Mouse (Mus musculus) hindbrain, embryonic 13.5 days (tissue): ENCODE results near the gene Ptms. TPM values are rescaled to one million over a fixed set of nuclear protein-coding genes. Genes with fewer than 3 reads are reported as not detected.
A peak's percentile ranks its signal among the peaks of the same experiment; 100 is the strongest.
"Not testable (repeated sequence)": the region's sequence is repeated elsewhere in the genome, so short reads cannot be mapped to it uniquely, and the experiment has no call there.

ENCODE experiments used
- ATAC-seq: fragments of 200-750 bp; cut with Nextera tagmentation; 2 replicates; pipeline ENCODE4 v1.8.0; 2017; ENCODE audit warnings: moderate TSS enrichment; ENCODE audit not compliant: low FRiP score
- H3K27ac ChIP-seq: fragments of 300-500 bp; sonication (generic); 2 replicates; pipeline ENCODE4 v1.5.1; 2015; ENCODE audit warnings: inconsistent platforms, mild to moderate bottlenecking, moderate library complexity
- H3K27me3 ChIP-seq: fragments of 300-500 bp; sonication (generic); 2 replicates; pipeline ENCODE4 v1.6.1; 2015; ENCODE audit warnings: mild to moderate bottlenecking, inconsistent platforms
- H3K36me3 ChIP-seq: fragments of 300-500 bp; sonication (generic); 2 replicates; pipeline ENCODE4 v1.6.1; 2015; ENCODE audit warnings: mild to moderate bottlenecking, inconsistent platforms
- H3K4me1 ChIP-seq: fragments of 300-500 bp; sonication (generic); replicated peaks from 2 replicates; pipeline ENCODE4 v1.6.1; 2015; ENCODE audit warnings: inconsistent platforms
- H3K4me2 ChIP-seq: fragments of 300-500 bp; sonication (generic); 2 replicates; pipeline ENCODE4 v1.6.1; 2015; ENCODE audit warnings: inconsistent platforms, mild to moderate bottlenecking, moderate library complexity
- H3K4me3 ChIP-seq: fragments of 300-500 bp; sonication (generic); 2 replicates; pipeline ENCODE4 v1.5.1; 2015; ENCODE audit warnings: mild to moderate bottlenecking, inconsistent platforms
- H3K9ac ChIP-seq: fragments of 300-500 bp; sonication (generic); 2 replicates; pipeline ENCODE4 v1.6.1; 2015; ENCODE audit warnings: mild to moderate bottlenecking, inconsistent platforms
- H3K9me3 ChIP-seq: fragments of 300-500 bp; sonication (generic); 2 replicates; pipeline ENCODE4 v1.6.1; 2016; ENCODE audit warnings: inconsistent platforms
- WGBS: fragments of 180-500 bp; shearing (Covaris S2); methylation state at CpG from one replicate; pipeline ENCODE4 v1.1.7; 2015; 5-methylcytosine and 5-hydroxymethylcytosine counted together
- polyA plus RNA-seq: library from polyadenylated mRNA; unstranded; fragments of >200 nt; fragmentation: Nextera tagmentation; extraction: Ambion mirVana; gene quantifications from 2 replicates; pipeline ENCODE4 v1.2.1, GENCODE M21; 2015

Gene Ptms
- polyA plus RNA-seq, 1 experiment from 2014 or later, result 801 TPM

DNA sequence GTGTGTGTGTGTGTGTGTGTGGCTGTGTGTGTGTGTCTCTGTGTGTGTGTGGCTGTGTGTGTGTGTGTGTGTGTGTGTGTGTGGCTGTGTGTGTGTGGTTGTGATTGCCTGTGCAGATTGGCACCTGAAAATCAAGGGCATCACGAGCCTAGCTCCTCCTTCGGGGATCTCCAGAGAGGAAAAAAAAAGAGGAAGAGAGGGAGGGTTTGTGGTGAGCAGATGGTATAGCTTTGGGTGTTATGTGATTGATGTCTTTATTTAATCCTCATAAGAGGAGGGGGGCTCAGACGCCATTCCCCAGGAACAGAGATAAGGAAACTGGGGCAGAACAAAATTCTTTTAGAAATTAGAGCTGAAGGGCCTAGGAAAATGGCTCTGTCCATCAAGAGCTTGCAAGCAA is 21.5 kb downstream of the Ptms start:
- Histone ChIP-seq H3K4me2 (no peak overlapping the region), H3K4me3 (no peak overlapping the region), H3K27ac (no peak overlapping the region), H3K27me3 (no peaks in the 10 kb centered on the region), H3K36me3 (no peaks in the 10 kb centered on the region), H3K4me1 (peaks cover 19% of the 10 kb centered on the region), H3K9ac (0 out of 2 replicates have a peak overlapping the region, but pooled peaks have one; percentile 26), H3K9me3 (no peaks in the 10 kb centered on the region)
- WGBS, result 33% methylated on average over 3 of the region's 3 CpGs
- ATAC-seq, result no peak

DNA sequence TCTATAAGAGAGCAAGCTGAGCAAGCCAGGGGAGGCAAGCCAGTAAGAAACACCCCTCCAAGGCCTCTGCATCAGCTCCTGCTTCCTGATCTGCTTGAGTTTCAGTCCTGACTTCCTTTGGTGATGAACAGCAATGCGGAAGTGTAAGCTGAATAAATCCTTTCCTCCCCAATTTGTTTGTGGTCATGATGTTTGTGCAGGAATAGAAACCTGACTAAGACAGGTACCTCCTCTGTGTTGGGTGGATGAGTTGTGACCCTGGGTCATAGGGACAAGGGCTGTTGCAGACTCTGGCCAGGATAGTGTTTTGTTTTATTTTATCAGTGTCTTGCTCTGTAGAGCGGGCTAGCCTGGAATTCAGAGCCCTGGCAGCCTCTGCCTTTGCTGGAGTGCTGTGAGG is 25.8 kb downstream of the Ptms start:
- 95% methylated on average over 2 of the region's 2 CpGs for WGBS
- H3K9me3 ChIP-seq, H3K4me2 ChIP-seq, ATAC-seq, H3K9ac ChIP-seq, H3K36me3 ChIP-seq, H3K4me1 ChIP-seq, H3K27me3 ChIP-seq, H3K27ac ChIP-seq, H3K4me3 ChIP-seq: not testable (repeated sequence)

DNA sequence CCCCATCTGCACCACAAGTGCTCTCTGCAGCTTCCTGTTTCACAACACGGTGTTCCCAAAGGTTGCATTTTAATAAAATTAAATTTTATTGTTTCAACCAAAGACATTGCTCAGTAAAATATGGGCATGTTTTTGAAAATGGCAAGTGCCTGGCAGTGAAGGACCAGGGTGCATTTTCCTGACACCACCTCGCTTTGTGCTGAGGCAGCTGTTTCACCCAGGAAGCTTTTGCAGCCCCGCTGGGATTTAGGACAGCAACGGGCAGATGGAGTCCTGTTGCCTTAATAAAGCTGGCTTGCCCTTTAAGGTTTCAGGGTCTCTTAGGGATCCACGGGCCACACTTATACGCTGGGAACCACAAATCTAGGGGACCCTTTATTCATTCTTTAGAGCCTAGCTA is 28.9 kb downstream of the Ptms start:
- no peak overlapping the region for H3K4me3 ChIP-seq
- H3K27ac ChIP-seq, result no peak overlapping the region
- no peaks in the 10 kb centered on the region for H3K36me3 ChIP-seq
- H3K9me3 ChIP-seq, result no peaks in the 10 kb centered on the region
- H3K9ac ChIP-seq, result no peak overlapping the region
- H3K27me3 ChIP-seq, result no peaks in the 10 kb centered on the region
- WGBS, result 61% methylated on average over 6 of the region's 6 CpGs
- no peaks in the 10 kb centered on the region for H3K4me1 ChIP-seq
- no peak overlapping the region for H3K4me2 ChIP-seq
- ATAC-seq, result no peak

DNA sequence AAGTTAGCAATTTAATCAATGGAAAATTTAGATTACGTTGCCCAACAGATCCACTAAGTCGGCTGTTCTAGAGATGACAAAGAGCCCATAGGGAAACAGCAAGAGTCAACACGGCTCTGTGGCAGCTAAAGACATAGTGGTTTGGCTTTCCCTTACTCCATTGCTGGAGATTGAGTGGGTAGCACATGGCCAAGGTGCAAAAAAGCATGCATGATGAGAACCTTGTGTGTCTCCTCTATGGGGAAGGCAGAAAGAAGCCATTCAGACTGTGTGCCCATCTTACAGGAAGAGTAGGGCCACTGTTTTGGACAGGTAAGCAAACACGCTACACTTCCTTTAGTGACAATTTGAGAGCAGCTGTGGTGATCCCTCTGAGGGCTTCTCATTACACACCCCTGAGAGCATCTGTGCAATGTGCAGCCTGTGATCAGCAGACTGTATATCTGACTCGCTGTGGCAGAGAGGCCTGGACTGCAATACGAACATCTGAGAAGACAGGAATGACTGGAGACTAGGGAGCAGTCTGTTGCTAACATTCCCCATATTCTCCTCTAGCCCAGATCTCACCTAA is 31.3 kb downstream of the Ptms start:
- H3K4me2 ChIP-seq, result no peak overlapping the region
- no peak overlapping the region for H3K4me3 ChIP-seq
- H3K9ac ChIP-seq, result no peak overlapping the region
- no peaks in the 10 kb centered on the region for H3K9me3 ChIP-seq
- H3K27me3 ChIP-seq, result no peaks in the 10 kb centered on the region
- no peak for ATAC-seq
- 0 out of 2 replicates have a peak, but pooled peaks cover 5% of the 10 kb centered on the region for H3K4me1 ChIP-seq
- 91% methylated on average over 6 of the region's 6 CpGs for WGBS
- H3K27ac ChIP-seq, result no peak overlapping the region
- no peaks in the 10 kb centered on the region for H3K36me3 ChIP-seq

DNA sequence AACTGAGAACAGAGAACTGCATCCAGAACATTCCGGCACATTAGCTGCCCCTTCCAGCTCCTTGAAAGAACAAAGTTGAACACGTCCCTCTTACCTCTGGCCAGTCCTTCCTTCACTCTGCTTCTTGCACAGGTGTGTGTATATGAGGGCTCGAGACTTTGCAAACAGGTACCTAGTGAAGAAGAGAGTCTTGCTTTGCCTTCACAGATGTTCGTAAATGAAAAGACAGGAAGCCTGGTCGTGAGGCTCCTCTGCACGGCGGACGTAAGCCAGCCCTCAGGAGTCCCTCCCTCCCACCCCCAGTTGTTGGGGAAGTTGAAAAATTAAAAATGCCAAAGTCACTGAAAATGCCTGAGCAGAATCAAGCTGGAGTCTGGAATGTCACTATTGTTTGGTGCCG is 31.9 kb downstream of the Ptms start, which contains the start of gene Cd4:
Cd4 (minus strand) TSS at position 236 of the 400 bp plus-strand sequence.
- no peak for ATAC-seq
- Histone ChIP-seq H3K4me2 (no peak within 1 kb of the TSS), H3K4me1 (0 out of 2 replicates have a peak, but pooled peaks cover 5% of the 10 kb centered on the region), H3K9me3 (no peaks in the 10 kb centered on the region), H3K27me3 (no peaks in the 10 kb centered on the region), H3K9ac (no peak within 1 kb of the TSS), H3K27ac (no peak within 1 kb of the TSS), H3K4me3 (no peak within 1 kb of the TSS), H3K36me3 (no peaks in the 10 kb centered on the region)
- 91% methylated on average over 9 of the region's 9 CpGs for WGBS

DNA sequence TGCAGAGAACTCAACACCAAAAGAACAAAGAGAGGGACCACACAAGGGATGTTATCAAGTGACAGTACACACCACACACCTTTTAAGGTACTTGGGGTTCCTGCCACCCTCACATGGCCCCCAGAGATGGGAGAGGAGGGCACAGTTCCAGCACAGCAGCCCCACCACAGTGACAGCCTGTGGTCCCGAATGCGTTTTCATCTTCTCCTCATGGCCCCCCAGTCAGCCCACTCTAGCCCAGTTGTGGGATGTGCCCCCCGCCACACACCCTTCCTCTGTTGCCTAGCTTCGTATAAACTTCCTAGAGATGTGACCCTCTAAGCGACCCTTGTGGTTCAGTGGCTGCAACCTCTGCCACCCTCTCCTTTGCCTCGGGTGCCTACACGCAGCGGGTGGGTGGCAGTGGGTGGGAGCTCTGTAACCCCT is 33.9 kb downstream of the Ptms start:
- no peaks in the 10 kb centered on the region for H3K9me3 ChIP-seq
- H3K4me1 ChIP-seq, result 0 out of 2 replicates have a peak, but pooled peaks cover 5% of the 10 kb centered on the region
- no peak for ATAC-seq
- no peak overlapping the region for H3K4me3 ChIP-seq
- no peak overlapping the region for H3K9ac ChIP-seq
- H3K36me3 ChIP-seq, result no peaks in the 10 kb centered on the region
- 95% methylated on average over 8 of the region's 8 CpGs for WGBS
- no peak overlapping the region for H3K27ac ChIP-seq
- H3K4me2 ChIP-seq, result no peak overlapping the region
- H3K27me3 ChIP-seq, result no peaks in the 10 kb centered on the region

DNA sequence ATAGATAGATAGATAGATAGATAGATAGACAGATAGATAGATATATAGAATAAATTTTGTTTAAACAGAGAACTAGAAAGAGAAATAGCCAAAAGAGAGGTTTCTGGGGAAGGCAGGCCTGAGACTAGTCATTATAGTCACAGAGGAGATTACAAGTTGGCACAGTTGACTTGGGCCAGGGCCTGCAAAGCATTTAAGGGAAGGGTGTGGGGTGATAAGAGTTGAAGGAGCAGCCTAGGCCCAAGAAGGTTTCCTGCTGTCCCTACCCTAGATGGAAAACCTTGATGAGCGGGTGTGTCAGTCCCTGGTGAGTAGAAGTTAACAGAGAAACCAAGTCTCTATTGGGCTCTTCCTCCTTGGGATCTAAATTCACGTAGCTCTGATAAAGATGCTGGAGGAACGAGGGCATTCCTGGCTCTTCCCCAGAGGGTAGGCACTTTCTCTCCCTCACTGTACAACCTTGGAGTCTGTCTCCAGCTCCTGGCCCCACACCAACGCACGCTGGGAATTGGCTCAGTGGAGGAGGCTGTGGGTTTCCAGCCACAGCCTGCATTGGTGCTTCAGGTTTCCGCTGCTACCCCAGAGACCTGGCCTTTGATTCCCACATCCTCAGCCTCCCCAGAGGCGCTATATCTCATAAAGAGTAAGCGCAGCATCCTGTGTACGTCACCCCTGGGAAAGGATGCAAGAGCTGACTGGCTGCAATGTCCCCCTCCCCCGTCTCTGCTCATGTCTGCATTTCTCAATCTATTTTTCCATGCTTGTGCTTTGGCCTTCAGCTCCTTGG is 35.0 kb downstream of the Ptms start:
- H3K27ac ChIP-seq, result no peak overlapping the region
- H3K36me3 ChIP-seq, result no peaks in the 10 kb centered on the region

DNA sequence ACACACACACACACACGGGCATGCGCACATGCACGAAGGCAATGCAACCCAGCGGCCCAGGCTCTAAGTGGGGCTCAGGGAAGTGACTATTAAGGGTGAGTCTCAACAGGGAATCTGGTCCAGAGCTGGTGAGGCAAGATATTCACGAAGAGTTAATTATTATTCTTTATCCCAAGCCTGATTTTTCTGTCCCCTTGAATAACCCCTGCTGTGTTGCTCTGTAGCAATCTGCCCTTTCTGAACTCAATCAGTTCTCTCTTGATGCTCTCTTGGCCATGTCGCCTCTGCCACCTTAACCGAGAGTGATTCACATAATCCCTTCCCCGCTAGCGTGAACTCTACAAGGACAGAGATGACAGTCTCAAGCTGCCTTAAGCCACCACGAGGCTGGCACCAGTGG is 36.6 kb downstream of the Ptms start:
- no peaks in the 10 kb centered on the region for H3K27me3 ChIP-seq
- WGBS, result 71% methylated on average over 10 of the region's 10 CpGs
- ATAC-seq, result no peak
- H3K36me3 ChIP-seq, result no peaks in the 10 kb centered on the region
- 0 out of 2 replicates have a peak, but pooled peaks cover 5% of the 10 kb centered on the region for H3K4me1 ChIP-seq
- no peak overlapping the region for H3K9ac ChIP-seq
- H3K4me3 ChIP-seq, result no peak overlapping the region
- no peak overlapping the region for H3K4me2 ChIP-seq
- H3K9me3 ChIP-seq, result no peaks in the 10 kb centered on the region
- H3K27ac ChIP-seq, result no peak overlapping the region

More for the DNA sequence above, 35.0 kb downstream of the Ptms start:
- 0 out of 2 replicates have a peak, but pooled peaks cover 5% of the 10 kb centered on the region for H3K4me1 ChIP-seq
- H3K4me3 ChIP-seq, result no peak overlapping the region
- H3K9me3 ChIP-seq, result no peaks in the 10 kb centered on the region
- H3K4me2 ChIP-seq, result no peak overlapping the region
- WGBS, result 76% methylated on average over 10 of the region's 10 CpGs
- no peak overlapping the region for H3K9ac ChIP-seq
- H3K27me3 ChIP-seq, result no peaks in the 10 kb centered on the region
- no peak for ATAC-seq

DNA sequence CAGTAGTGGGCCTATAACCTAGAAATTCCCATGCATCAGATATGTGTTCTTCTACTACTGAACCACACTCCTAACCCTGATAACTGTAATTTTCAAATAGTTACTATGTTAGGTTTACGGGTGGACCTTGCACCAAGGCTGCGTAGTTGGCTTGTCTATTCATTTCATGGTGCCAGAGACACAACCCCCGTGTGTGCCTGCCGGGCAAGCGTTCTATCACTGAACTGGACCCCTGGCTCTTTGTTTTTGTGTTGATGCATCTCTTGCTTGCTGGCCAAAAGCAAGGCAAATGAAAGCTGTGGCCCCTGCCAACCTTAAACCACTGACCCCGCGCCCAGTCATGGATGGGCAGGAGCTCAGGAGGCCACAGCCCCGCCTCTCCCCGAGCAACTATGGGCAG is 38.1 kb downstream of the Ptms start:
- Histone ChIP-seq H3K9me3 (no peaks in the 10 kb centered on the region), H3K27me3 (no peaks in the 10 kb centered on the region), H3K9ac (no peak overlapping the region), H3K27ac (no peak overlapping the region), H3K4me3 (no peak overlapping the region), H3K4me1 (0 out of 2 replicates have a peak, but pooled peaks cover 5% of the 10 kb centered on the region), H3K4me2 (no peak overlapping the region), H3K36me3 (no peaks in the 10 kb centered on the region)
- no peak for ATAC-seq
- WGBS, result 97% methylated on average over 9 of the region's 9 CpGs

DNA sequence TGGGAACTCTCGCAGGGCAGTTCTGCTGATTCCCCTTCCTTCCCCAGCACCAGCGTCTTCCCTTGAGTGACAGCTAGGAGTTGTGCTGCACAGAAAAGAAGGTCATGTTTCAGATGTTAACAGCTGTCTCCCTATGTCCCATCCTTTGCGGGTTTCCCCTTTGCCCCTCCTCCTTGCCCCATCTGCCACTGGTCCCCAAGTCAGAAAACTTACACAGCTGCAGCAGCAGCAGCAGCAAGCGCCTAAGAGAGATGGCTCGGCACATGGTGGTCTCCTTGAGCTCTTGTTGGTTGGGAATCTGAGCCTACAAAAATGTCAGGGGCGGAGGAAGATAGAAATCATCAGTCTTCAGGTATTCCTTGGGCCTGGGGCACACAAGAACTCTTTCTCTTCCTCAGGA is 40.5 kb downstream of the Ptms start:
- ATAC-seq, result no peak

DNA sequence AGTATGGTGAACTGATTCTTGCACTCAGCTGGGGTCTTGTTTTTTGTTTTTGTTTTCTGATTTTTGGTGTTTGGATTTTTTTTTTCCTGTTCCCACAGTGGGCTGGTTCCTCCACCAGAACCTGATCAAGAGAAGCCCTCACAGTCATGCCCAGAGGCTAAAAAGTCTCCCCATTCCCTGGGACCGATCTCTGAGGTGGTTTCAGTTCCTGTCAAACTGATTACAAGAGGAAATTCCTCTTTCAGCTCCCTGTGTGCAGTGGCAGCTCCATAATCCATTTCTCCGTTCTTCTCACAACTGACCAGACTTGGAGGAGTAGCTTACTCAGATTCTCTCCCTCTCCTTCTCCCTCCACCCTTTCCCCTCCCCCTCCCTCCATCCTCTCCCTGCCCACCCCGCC is 45.6 kb downstream of the Ptms start:
- no peak overlapping the region for H3K4me2 ChIP-seq
- WGBS, result 51% methylated on average over 2 of the region's 3 CpGs
- no peaks in the 10 kb centered on the region for H3K36me3 ChIP-seq
- 0 out of 2 replicates have a peak, but pooled peaks cover 5% of the 10 kb centered on the region for H3K27me3 ChIP-seq
- H3K9ac ChIP-seq, result no peak overlapping the region
- no peak overlapping the region for H3K27ac ChIP-seq
- no peak for ATAC-seq
- no peaks in the 10 kb centered on the region for H3K9me3 ChIP-seq
- no peaks in the 10 kb centered on the region for H3K4me1 ChIP-seq
- H3K4me3 ChIP-seq, result no peak overlapping the region

More for the DNA sequence above, 40.5 kb downstream of the Ptms start:
- Histone ChIP-seq H3K27ac (no peak overlapping the region), H3K9me3 (no peaks in the 10 kb centered on the region), H3K4me2 (no peak overlapping the region), H3K36me3 (no peaks in the 10 kb centered on the region), H3K27me3 (0 out of 2 replicates have a peak, but pooled peaks cover 5% of the 10 kb centered on the region), H3K4me3 (no peak overlapping the region), H3K4me1 (no peaks in the 10 kb centered on the region), H3K9ac (no peak overlapping the region)
- 63% methylated on average over 6 of the region's 6 CpGs for WGBS

DNA sequence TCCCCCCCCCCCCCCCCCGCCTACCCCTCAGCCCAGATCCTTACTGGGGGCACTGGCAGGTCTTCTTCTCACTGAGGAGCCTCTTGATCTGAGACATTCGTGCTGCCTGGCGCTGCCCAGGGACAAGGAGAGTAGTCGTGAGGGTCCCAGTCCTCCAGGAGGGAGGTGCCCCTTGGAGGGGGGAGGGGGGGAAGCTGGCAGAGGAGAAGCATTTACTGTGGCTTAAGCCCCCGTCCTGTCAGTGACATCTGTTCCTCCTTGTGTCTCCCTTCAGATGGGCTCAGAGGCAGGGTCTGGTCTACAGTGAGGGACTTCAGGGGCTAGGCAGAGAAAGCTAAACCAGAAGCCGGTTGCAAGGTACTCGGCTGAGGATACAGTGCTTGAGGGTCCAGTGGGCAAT is 53.3 kb downstream of the Ptms start:
- 65% methylated on average over 6 of the region's 7 CpGs for WGBS
- Histone ChIP-seq H3K27ac (no peak overlapping the region), H3K36me3 (no peaks in the 10 kb centered on the region), H3K4me2 (no peak overlapping the region), H3K9ac (peak overlapping the region; percentile 51; the same call in 1 of the 2 replicates), H3K4me1 (peaks cover 49% of the 10 kb centered on the region), H3K4me3 (no peak overlapping the region), H3K27me3 (peaks cover 4% of the 10 kb centered on the region; the same call in 1 of the 2 replicates), H3K9me3 (no peaks in the 10 kb centered on the region)
- ATAC-seq, result no peak
